Mouse (Mus musculus) heart, adult 2 months (tissue): Measurements from ENCODE around the gene Pard3. TPM values are rescaled to one million over a fixed set of nuclear protein-coding genes. Genes with fewer than 3 reads are reported as not detected.

ENCODE experiments used
- DNase-seq, 2 experiments: peaks; one replicate each; pipeline ENCODE4 v3.0.0; 2021
- H3K27ac ChIP-seq: fragments of 200-600 bp; 2 replicates; pipeline ENCODE4 v1.8.1; 2022
- H3K27me3 ChIP-seq: fragments of 200-500 bp; 2 replicates; pipeline ENCODE4 v1.6.1; 2012; ENCODE audit warnings: mild to moderate bottlenecking, low read length, inconsistent platforms, mixed read lengths; ENCODE audit not compliant: control insufficient read depth, insufficient read depth
- H3K36me3 ChIP-seq: fragments of 200-500 bp; 2 replicates; pipeline ENCODE4 v1.6.1; 2012; ENCODE audit warnings: low read length, inconsistent platforms; ENCODE audit not compliant: control insufficient read depth, insufficient read depth
- H3K4me1 ChIP-seq: fragments of 200-500 bp; 2 replicates; pipeline ENCODE4 v1.6.1; 2011; ENCODE audit warnings: low read length; ENCODE audit not compliant: control insufficient read depth, insufficient read depth
- H3K4me3 ChIP-seq: fragments of 200-600 bp; 2 replicates; pipeline ENCODE4 v1.8.1; 2022
- H3K79me2 ChIP-seq: fragments of 200-500 bp; replicated peaks from 2 replicates; pipeline ENCODE4 v1.6.1; 2012; ENCODE audit warnings: mild to moderate bottlenecking, inconsistent platforms, low read length, moderate library complexity, mixed read lengths; ENCODE audit not compliant: control insufficient read depth, insufficient read depth
- H3K9ac ChIP-seq: fragments of 200-500 bp; 2 replicates; pipeline ENCODE4 v1.6.1; 2012; ENCODE audit warnings: low read depth, mild to moderate bottlenecking, control low read depth, inconsistent platforms, low read length, mixed read lengths
- CTCF ChIP-seq: fragments of 200-600 bp; IDR thresholded peaks from 2 replicates; pipeline ENCODE4 v1.8.1; 2022; ENCODE audit warnings: antibody characterized with exemption, mild to moderate bottlenecking, moderate library complexity
- EP300 ChIP-seq: fragments of 200-500 bp; IDR thresholded peaks from 2 replicates; pipeline ENCODE4 v1.6.1; 2011; ENCODE audit warnings: low read depth, low read length, control low read depth; ENCODE audit not compliant: insufficient read depth
- POLR2A ChIP-seq: fragments of 200-500 bp; IDR thresholded peaks from 2 replicates; pipeline ENCODE4 v1.6.1; 2011; ENCODE audit warnings: mild to moderate bottlenecking, low read depth, low read length, control low read depth; ENCODE audit not compliant: insufficient read depth
- WGBS: fragments of 180-500 bp; shearing (Covaris S2); methylation state at CpG from one replicate; pipeline ENCODE4 v1.1.7; 2018; 5-methylcytosine and 5-hydroxymethylcytosine counted together
- intact Hi-C: fragments of 180-260 bp; cut with DNase I; formaldehyde crosslinking; loops from one replicate; pipeline ENCODE4 v1.15.1; 2025
- polyA plus RNA-seq: library from polyadenylated mRNA; depleted of rRNA; stranded (reverse); fragments of >200 nt; gene quantifications from 2 replicates; pipeline ENCODE4 v1.2.3, GENCODE M21; 2012
- total RNA-seq, 2 experiments: library from RNA; stranded (reverse); gene quantifications; 2 replicates each; pipeline ENCODE4 v1.2.3; 2021

The Pard3 gene
- total and polyA plus RNA-seq, 3 experiments, result 23.7 to 32.9 (median 30.1) TPM

GRCm38 (mm10) chr8:127501756-127502155, 438.1 kb downstream of the Pard3 start:
- Histone ChIP-seq H3K9ac (no peak overlapping the region), H3K36me3 (no peaks in the 10 kb centered on the region; the same call in 1 of the 2 replicates), H3K27me3 (no peaks in the 10 kb centered on the region), H3K27ac (no peak overlapping the region), H3K79me2 (no peaks in the 10 kb centered on the region), H3K4me3 (no peak overlapping the region), H3K4me1 (peaks cover 4% of the 10 kb centered on the region)
- WGBS, result 53% methylated on average over 1 of the region's 1 CpGs
- TF ChIP-seq POLR2A (no peak), EP300 (no peak), CTCF (no peak)
- intact Hi-C loops, result no loop called here
- DNase-seq, result no peak

- WGBS, result 71% methylated on average over 1 of the region's 1 CpGs
- TF ChIP-seq EP300 (no peak), CTCF (no peak), POLR2A (no peak)
- DNase-seq, result no peak
- H3K36me3 ChIP-seq, result no peaks in the 10 kb centered on the region; the same call in 1 of the 2 replicates
- H3K4me1 ChIP-seq, result peaks cover 4% of the 10 kb centered on the region
- H3K4me3 ChIP-seq, result no peak overlapping the region
- intact Hi-C loops, result no loop called here
- H3K9ac ChIP-seq, result no peak overlapping the region
- H3K27me3 ChIP-seq, result no peaks in the 10 kb centered on the region
- no peak overlapping the region for H3K27ac ChIP-seq
- no peaks in the 10 kb centered on the region for H3K79me2 ChIP-seq
Observed at GRCm38 (mm10) chr8:127505286-127505685, 441.6 kb downstream of the Pard3 start.

GRCm38 (mm10) chr8:127506336-127506735, 442.6 kb downstream of the Pard3 start:
- Histone ChIP-seq H3K79me2 (no peaks in the 10 kb centered on the region), H3K4me1 (no peaks in the 10 kb centered on the region), H3K4me3 (no peak overlapping the region), H3K27me3 (no peaks in the 10 kb centered on the region), H3K9ac (no peak overlapping the region), H3K27ac (no peak overlapping the region), H3K36me3 (no peaks in the 10 kb centered on the region)
- DNase-seq, result no peak
- WGBS, result 86% methylated on average over 1 of the region's 1 CpGs
- intact Hi-C loops, result no loop called here
- no peak for TF ChIP-seq POLR2A
- no peak for TF ChIP-seq CTCF
- TF ChIP-seq EP300, result no peak

DNA sequence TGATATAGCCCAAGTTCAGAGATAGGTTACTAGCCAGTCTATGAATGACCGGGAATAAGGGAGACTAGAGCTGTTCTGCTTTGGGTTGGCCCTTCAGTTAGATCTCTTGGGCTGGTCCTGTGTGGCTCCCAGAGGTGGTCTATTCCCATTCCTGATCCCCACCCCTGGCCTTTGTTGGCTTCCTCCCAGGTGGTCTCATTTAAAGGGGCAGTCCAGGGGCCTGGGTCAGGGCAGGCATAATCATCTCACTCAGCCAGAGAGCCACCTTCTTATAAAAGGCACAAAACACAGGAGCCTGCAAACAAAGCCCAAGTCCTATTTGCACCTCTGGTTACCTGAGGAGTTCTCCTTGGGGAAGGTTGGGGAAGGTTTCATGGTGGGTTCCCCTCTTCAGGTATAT, 447.6 kb downstream of the Pard3 start:
- peaks cover 3% of the 10 kb centered on the region; the same call in 1 of the 2 replicates for H3K36me3 ChIP-seq
- intact Hi-C loops, result no loop called here
- no peak overlapping the region for H3K4me3 ChIP-seq
- no peak overlapping the region for H3K9ac ChIP-seq
- no peak for DNase-seq
- WGBS, result 97% methylated on average over 1 of the region's 1 CpGs
- no peaks in the 10 kb centered on the region for H3K79me2 ChIP-seq
- peaks cover 6% of the 10 kb centered on the region for H3K4me1 ChIP-seq
- no peak overlapping the region for H3K27ac ChIP-seq
- TF ChIP-seq POLR2A (no peak), CTCF (no peak), EP300 (no peak)
- no peaks in the 10 kb centered on the region for H3K27me3 ChIP-seq

DNA sequence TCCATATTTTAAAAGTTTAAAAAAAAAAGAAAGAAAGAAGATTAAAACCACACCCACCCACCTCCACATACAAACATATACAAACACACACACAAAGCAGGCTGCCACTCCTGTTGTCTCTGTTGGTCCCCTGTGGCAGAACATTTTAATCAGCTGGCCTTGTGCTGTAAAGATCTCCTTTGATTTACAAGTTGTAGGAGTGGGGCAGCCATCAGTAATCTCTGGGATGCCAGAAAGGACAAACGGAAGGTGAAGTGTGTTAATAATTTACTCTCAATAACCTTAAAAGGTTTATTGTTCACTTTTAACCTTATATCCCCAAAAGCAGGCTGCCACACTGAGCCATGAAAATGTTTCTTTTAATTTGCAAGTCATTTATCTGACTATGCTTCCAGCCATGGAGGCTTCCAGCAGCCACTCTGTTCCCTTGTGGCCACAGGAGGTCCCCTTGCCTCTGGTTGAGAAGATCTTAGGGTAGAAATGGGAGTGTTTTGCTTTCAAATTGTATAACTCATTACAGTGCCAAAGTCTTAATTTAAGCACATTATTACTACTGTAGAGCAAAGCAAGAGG, 448.4 kb downstream of the Pard3 start:
- Histone ChIP-seq H3K27ac (no peak overlapping the region), H3K79me2 (no peaks in the 10 kb centered on the region), H3K4me1 (peaks cover 6% of the 10 kb centered on the region), H3K27me3 (no peaks in the 10 kb centered on the region), H3K36me3 (peaks cover 3% of the 10 kb centered on the region; the same call in 1 of the 2 replicates), H3K4me3 (no peak overlapping the region), H3K9ac (no peak overlapping the region)
- no peak for DNase-seq
- TF ChIP-seq EP300, result no peak
- TF ChIP-seq POLR2A, result no peak
- TF ChIP-seq CTCF, result no peak
- intact Hi-C loops, result no loop called here
- WGBS, result 93% methylated on average over 1 of the region's 1 CpGs

DNA sequence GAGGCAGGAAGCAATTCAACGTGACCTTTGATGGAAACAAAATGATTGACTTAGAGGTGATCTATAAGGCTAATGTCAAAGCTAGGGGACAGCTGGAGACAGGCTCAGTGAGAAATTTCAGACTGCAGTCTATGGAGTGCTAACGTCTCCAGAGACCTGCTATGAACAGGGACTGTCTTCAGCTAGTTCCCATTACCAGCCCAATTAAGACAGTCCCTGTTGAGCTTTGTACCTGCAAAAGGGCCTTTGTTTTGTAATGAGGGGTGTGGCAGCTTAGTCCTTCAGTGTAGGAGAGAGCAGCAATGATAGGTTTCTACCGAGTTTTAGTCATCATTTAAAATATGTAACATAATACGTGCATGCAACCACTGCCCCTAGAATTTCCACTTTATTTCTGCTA, 448.9 kb downstream of the Pard3 start:
- intact Hi-C loops, result no loop called here
- 77% methylated on average over 4 of the region's 4 CpGs for WGBS

More for the DNA sequence above, 448.9 kb downstream of the Pard3 start:
- Histone ChIP-seq H3K27ac (no peak overlapping the region), H3K4me3 (no peak overlapping the region), H3K4me1 (peaks cover 6% of the 10 kb centered on the region), H3K36me3 (peaks cover 3% of the 10 kb centered on the region; the same call in 1 of the 2 replicates), H3K9ac (no peak overlapping the region), H3K27me3 (no peaks in the 10 kb centered on the region), H3K79me2 (no peaks in the 10 kb centered on the region)
- DNase-seq, result no peak
- TF ChIP-seq CTCF, result no peak
- no peak for TF ChIP-seq POLR2A
- TF ChIP-seq EP300, result no peak
